Mouse (Mus musculus): ENCODE results near the gene Unc13a. TPM values are rescaled to one million over a fixed set of nuclear protein-coding genes. Genes with fewer than 3 reads are reported as not detected.
"Not testable (repeated sequence)": the region's sequence is repeated elsewhere in the genome, so short reads cannot be mapped to it uniquely, and the experiment has no call there.

Gene Unc13a
- not detected for total RNA-seq (2021)
- long read RNA-seq, experiment 1 = 0 reads
- long read RNA-seq, experiment 2 = 0 reads

GRCm38 (mm10) chr8:71671549-71671965 lies at the start of gene Unc13a:
Unc13a (minus strand) TSS chr8:71671757.
- peak; percentile 86 for DNase-seq (ENCODE audit: low spot score)

GRCm38 (mm10) chr8:71719928-71720457 lies 48.4 kb upstream of the Unc13a start:
- no peak for DNase-seq (ENCODE audit: low spot score)

DNA sequence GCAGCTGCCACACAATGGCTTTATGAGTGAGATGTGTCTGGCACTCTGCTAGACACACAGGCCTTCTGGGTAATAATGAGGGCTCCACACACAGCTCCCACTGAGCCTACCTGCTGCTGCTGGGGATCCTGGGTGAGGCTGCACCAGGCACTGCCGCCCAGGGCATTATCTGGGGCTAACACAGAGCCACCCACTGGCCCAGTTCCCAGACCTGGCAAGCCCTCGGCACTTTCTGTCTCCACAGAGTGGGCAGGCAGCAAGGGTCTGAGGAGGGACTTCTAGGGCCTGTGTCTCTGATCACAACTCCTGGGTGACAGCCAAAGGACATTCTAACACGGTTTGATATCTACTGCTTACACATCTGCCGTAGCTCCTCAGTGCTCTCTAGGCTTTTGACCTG lies 47.7 kb upstream of the Unc13a start:
- no peak for DNase-seq (ENCODE audit: low spot score)

DNA sequence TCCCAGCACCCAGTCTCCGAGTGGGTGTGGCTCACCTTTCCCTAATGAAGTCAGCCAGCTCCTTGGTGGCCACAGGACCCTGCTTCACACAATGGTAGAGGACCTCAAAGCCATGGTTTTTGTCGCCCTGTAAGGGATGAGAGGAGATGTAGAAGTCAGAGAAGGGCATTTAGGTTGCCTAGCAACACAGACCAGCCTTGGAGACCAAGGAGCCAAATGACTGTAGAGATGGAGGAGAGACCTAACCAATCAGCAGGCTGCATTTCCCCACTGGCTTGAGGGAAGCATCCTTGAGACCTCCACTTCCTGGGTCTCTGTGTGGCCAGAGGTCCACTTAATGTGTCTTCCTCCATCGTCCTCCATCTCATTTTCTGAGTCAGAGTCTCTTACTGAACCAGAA lies 46.7 kb upstream of the Unc13a start:
- DNase-seq (ENCODE audit: low spot score) = no peak

DNA sequence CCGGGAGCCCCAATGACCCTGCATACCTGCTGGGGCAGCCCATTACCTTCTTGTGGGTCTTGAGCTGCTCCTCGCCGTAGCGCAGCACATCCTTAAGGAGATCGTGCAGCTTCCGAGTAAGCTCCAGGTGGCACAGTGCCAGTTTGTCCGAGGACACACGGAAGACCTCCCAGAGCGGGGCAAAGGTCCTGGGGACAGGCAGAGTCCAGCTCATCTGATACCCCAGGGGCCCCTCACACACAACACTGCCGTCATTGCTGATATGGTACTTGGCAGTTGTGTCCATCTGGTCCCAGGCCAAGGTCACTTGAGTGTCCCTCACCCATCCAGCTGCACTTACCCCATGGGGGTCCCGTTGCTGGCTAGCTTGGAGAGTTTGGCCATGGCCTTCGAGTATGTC lies 45.5 kb upstream of the Unc13a start:
- DNase-seq (ENCODE audit: low spot score) = no peak

DNA sequence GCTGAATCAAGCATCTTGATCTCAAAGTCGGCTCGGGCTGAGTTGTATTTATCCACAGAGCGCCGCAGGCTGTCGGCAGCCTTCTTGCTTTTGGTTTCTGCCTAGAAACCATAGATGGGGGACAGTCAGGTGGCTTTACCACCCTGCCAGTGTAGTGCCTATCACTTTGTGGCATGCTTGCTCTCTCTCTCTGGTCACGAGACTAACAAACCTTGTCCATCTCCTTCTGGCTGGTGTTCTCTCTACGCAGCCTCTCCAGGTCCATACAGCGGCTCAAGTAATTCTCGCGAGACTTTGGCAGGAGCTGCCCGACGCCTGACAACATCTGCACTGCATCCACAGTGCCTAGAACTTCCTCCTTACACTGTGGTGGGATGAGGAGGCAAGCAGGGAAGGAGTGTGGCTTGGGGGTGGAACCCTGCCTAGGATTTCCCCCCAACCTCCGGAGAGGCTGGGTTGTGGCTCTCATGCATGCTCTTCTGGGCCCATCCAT lies 45.0 kb upstream of the Unc13a start:
- no peak for DNase-seq (ENCODE audit: low spot score)

- no peak for DNase-seq (ENCODE audit: low spot score)
Observed at GRCm38 (mm10) chr8:71715531-71715930, 44.0 kb upstream of the Unc13a start.

DNA sequence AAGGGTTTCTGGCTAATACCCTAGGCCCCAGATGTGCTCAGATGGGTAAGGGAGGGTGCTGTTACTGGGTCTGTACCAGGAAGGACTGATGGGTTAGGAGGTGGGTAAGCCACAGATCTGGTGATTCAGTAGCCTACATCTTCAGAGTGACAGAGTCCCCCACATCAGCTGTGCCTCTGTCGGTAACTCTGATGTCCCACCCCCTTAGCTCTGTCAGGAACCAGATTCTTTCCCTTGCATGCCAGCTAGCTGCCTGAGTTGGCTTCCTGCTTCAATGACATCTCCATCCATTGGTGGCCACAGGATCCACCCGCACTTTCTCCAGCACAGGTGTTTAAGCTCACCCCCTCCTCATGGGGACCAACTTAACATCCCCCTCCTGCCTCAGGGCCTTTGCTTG lies 40.0 kb upstream of the Unc13a start:
- DNase-seq (ENCODE audit: low spot score) = no peak

- peak; percentile 60 for DNase-seq (ENCODE audit: low spot score)
Observed at GRCm38 (mm10) chr8:71709800-71710446, 38.4 kb upstream of the Unc13a start.

DNA sequence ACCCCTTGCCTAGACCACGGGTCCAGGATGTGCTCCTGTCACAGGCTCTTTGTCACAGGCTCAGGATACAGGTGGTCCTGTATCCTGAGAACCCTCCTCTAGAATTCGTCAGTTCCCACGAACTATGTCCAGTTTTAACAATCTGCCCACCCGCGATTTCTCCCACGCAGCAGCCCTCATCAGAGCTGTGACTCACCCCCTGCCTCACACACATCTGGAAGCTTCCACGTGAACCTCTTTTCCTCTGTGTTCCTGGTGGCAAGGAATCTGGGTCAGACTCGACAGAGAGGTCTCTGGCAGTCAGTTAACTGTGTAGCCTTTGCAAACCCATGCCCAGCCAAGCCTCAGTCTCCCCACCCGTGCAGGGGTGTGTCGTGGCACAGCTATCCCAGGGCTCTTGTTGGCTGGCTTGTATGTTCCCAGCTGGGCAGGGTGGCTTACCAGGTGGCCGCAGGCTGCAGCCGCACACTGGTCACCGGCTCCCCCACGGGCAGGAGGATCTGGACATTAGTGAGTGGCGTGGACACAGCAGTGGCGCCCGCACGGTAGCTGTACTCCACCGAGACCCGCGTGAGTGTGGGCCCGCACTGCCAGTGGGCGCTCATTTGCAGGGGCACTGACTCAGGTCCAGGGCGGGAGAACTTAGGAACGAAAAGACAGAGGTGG lies 37.7 kb upstream of the Unc13a start:
- DNase-seq (ENCODE audit: low spot score) = no peak

DNA sequence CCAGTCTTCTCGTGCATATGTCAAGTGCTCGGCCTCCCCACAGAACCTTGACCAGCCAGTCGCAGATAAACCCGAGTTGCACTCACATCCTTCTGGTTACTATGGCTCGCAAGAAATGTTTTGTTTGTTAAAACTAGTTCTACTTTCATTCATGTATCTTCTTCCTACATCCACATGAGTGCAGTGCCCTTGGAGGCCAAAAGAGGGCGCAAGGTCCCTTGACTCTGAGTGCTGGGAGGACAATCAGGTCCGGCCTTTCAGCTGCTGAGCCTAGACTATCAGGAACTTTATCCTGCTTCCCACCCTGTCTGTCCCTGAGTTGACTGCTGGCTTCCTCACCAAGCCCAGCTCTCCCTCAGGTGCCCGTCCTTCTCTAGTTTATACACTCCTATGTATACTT lies 36.3 kb upstream of the Unc13a start:
- DNase-seq (ENCODE audit: low spot score) = no peak

DNA sequence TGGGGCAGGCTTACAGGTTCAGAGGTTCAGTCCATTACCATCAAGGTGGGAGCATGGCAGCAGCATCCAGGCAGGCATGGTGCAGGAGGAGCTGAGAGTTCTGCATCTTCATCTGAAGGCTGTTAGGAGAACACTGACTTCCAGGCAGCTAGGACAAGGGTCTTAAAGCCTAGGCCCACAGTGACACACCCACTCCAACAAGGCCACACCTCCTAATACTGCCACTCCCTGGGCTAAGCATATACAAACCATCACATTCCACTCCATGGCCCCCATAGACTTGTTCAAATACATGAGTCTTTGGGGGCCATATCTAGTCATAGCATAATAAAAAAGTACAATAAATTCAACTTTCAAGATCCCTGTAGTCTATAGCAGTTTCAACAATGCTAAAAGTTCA lies 31.8 kb upstream of the Unc13a start:
- DNase-seq (ENCODE audit: low spot score) = not testable (repeated sequence)

- no peak for DNase-seq (ENCODE audit: low spot score)
Observed at GRCm38 (mm10) chr8:71702923-71703322, 31.4 kb upstream of the Unc13a start.

- DNase-seq (ENCODE audit: low spot score) = no peak
Observed at GRCm38 (mm10) chr8:71702087-71702432, 30.5 kb upstream of the Unc13a start.

DNA sequence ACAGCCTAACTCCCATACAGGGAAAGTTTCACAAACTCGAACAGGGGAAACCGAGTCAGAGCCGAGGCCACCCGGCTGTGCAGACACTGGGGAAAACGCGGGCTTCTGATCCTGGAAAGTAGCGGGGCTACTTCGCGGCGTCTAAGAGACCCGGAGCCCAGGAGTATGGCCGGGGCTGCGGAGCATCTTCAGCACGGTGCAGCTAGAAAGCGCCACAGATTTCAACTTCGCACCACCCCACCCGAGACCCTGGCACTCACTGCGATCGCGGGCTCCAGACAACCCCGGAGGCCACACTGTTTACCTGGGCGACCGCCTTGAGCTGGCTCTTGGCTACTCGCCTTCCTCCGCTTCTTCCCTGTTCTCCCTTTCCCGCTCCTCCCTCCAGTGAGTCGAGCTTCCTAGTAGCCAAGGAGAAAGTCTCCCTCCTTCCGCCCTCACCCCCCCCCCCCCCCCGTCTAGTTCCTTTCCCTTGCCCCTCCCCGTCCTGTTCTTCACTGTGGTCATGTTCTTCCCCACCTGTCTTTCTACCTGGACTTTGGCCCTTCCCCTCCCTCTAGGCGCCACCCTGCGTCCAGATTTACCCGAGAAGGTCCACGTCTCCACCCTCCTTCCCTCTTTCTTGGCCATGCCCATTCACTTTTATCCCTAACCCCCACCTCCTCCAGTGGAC lies 30.0 kb upstream of the Unc13a start, which contains the start of gene B3gnt3:
TSS of gene B3gnt3 (minus strand) at position 376 of the 673 bp plus-strand sequence.
- no peak for DNase-seq (ENCODE audit: low spot score)

- DNase-seq (ENCODE audit: low spot score) = no peak
Observed at GRCm38 (mm10) chr8:71700493-71701269, 29.1 kb upstream of the Unc13a start.

DNA sequence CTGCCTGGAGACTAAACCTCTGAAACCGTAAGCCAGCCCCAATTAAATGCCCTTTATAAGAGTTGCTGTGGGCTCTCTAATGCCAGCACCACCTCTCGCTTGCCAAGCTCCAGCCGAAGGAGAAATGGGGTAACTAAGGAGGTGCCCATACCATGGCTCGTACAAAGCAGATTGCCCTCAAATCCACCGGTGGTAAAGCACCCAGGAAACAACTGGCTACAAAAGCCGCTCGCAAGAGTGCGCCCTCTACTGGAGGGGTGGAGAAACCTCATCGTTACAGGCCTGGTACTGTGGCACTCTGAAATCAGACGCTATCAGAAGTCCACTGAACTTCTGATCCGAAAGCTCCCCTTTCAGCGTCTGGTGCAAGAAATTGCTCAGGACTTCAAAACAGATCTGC lies 23.9 kb upstream of the Unc13a start:
- DNase-seq (ENCODE audit: low spot score) = not testable (repeated sequence)

- no peak for DNase-seq (ENCODE audit: low spot score)
Observed at GRCm38 (mm10) chr8:71693166-71694041, 21.8 kb upstream of the Unc13a start.

- no peak for DNase-seq (ENCODE audit: low spot score)
Observed at GRCm38 (mm10) chr8:71692509-71692908, 21.0 kb upstream of the Unc13a start.

DNA sequence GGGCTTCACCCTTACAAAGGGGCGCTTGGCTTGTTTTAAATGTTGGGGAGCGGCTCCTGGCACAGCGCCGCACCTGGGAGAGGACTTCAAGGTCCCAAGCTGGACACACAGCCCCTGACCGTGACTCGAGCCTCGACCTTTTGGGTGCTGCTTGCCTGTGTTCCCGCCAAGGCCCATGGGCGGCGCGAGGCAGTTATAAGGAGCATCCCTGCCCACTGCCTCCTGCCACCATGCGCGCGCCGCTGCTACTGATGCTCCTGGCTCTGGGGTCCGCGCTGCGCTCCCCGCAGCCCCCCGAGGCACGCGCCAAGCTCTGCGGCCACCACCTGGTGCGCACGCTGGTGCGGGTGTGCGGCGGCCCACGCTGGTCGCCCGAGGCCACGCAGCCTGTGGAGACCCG lies 17.5 kb upstream of the Unc13a start, which contains the start of gene Insl3:
TSS of gene Insl3 (plus strand) at position 187 of the 400 bp plus-strand sequence.
- DNase-seq (ENCODE audit: low spot score) = no peak
